Mouse (Mus musculus) adrenal gland, postnatal 10 days (tissue): ENCODE results near the gene Rph3al. TPM values are rescaled to one million over a fixed set of nuclear protein-coding genes. Genes with fewer than 3 reads are reported as not detected.

Source experiments
- DNase-seq: peaks from one replicate; pipeline ENCODE4 v3.0.0; 2021; ENCODE audit warnings: mixed read lengths
- total RNA-seq, 2 experiments: library from RNA; stranded (reverse); gene quantifications; 2 replicates each; pipeline ENCODE4 v1.2.3; 2021

Rph3al gene
- total RNA-seq, 2 experiments from 2014 or later = 11.2 to 12.2 TPM

- DNase-seq = no peak
Measured at GRCm38 (mm10) chr11:75950459-75950858, 12.2 kb upstream of the Rph3al start.

- DNase-seq = peak; percentile 62
Measured at GRCm38 (mm10) chr11:75948789-75949188, 10.6 kb upstream of the Rph3al start.

- DNase-seq = peak; percentile 57
Measured at GRCm38 (mm10) chr11:75947223-75947622, 9.0 kb upstream of the Rph3al start.

- no peak for DNase-seq
Measured at GRCm38 (mm10) chr11:75945805-75946450, 7.7 kb upstream of the Rph3al start.

- peak; percentile 57 for DNase-seq
Measured at GRCm38 (mm10) chr11:75937370-75937871, 808 bp downstream of the Rph3al start.

- DNase-seq = peak; percentile 89
Measured at GRCm38 (mm10) chr11:75935819-75936430, 2.3 kb downstream of the Rph3al start.

GRCm38 (mm10) chr11:75934425-75934824, 3.8 kb downstream of the Rph3al start:
- DNase-seq = no peak

GRCm38 (mm10) chr11:75933371-75933770, 4.9 kb downstream of the Rph3al start:
- peak; percentile 39 for DNase-seq

GRCm38 (mm10) chr11:75930911-75931678, 7.1 kb downstream of the Rph3al start:
- DNase-seq = no peak

GRCm38 (mm10) chr11:75930208-75930607, 8.0 kb downstream of the Rph3al start:
- DNase-seq = no peak

- DNase-seq = no peak
Measured at GRCm38 (mm10) chr11:75927881-75928280, 10.3 kb downstream of the Rph3al start.

GRCm38 (mm10) chr11:75926431-75927312, 11.6 kb downstream of the Rph3al start:
- DNase-seq = peak; percentile 57

GRCm38 (mm10) chr11:75925801-75926200, 12.4 kb downstream of the Rph3al start:
- no peak for DNase-seq

GRCm38 (mm10) chr11:75922741-75923140, 15.5 kb downstream of the Rph3al start:
- DNase-seq = no peak

GRCm38 (mm10) chr11:75919139-75919538, 19.1 kb downstream of the Rph3al start:
- DNase-seq = no peak

- no peak for DNase-seq
Measured at GRCm38 (mm10) chr11:75917340-75917739, 20.9 kb downstream of the Rph3al start.

- DNase-seq = peak; percentile 83
Measured at GRCm38 (mm10) chr11:75913953-75914352, 24.3 kb downstream of the Rph3al start.

GRCm38 (mm10) chr11:75912944-75913657, 25.1 kb downstream of the Rph3al start:
- peak; percentile 84 for DNase-seq

GRCm38 (mm10) chr11:75911962-75912361, 26.3 kb downstream of the Rph3al start:
- no peak for DNase-seq

GRCm38 (mm10) chr11:75909702-75910429, 28.4 kb downstream of the Rph3al start:
- DNase-seq = no peak

GRCm38 (mm10) chr11:75907406-75907805, 30.8 kb downstream of the Rph3al start:
- no peak for DNase-seq
